Mouse (Mus musculus) small intestine, adult 2 months (tissue): ENCODE measurements at regions not wholly inside any gene's neighbourhood (a gene's known extent, or its start where the extent isn't known, plus 50 kb on each side); places are given as distances from the start of the nearest gene placed in this dataset.

Experiments used
- H3K27ac ChIP-seq: fragments of 200-500 bp; 2 replicates; pipeline ENCODE4 v1.5.1; 2012; ENCODE audit warnings: low read depth, low read length, control low read depth, inconsistent platforms; ENCODE audit not compliant: insufficient read depth
- H3K27me3 ChIP-seq: fragments of 200-500 bp; 2 replicates; pipeline ENCODE4 v1.6.1; 2012; ENCODE audit warnings: mild to moderate bottlenecking, moderate library complexity, low read length, inconsistent platforms; ENCODE audit not compliant: control insufficient read depth, insufficient read depth
- H3K36me3 ChIP-seq: fragments of 200-500 bp; 2 replicates; pipeline ENCODE4 v1.6.1; 2012; ENCODE audit warnings: mild to moderate bottlenecking, low read length, control low read depth, inconsistent platforms; ENCODE audit not compliant: control insufficient read depth, insufficient read depth
- H3K4me1 ChIP-seq: fragments of 200-500 bp; 2 replicates; pipeline ENCODE4 v1.6.1; 2012; ENCODE audit warnings: low read length, inconsistent platforms, mixed read lengths; ENCODE audit not compliant: control insufficient read depth, insufficient read depth, insufficient read length
- H3K4me3 ChIP-seq: fragments of 200-500 bp; 2 replicates; pipeline ENCODE4 v1.5.1; 2012; ENCODE audit warnings: low read depth, mild to moderate bottlenecking, control low read depth, inconsistent platforms, low read length, moderate library complexity
- CTCF ChIP-seq: fragments of 200-500 bp; IDR thresholded peaks from 2 replicates; pipeline ENCODE4 v1.5.1; 2012; ENCODE audit warnings: low read depth, mild to moderate bottlenecking, control low read depth, inconsistent platforms, low read length, moderate library complexity, mixed read lengths; ENCODE audit not compliant: insufficient replicate concordance, insufficient read length; ENCODE audit errors: extremely low read depth
- POLR2A ChIP-seq: fragments of 200-500 bp; IDR thresholded peaks from 2 replicates; pipeline ENCODE4 v1.6.1; 2012; ENCODE audit warnings: low read depth, mild to moderate bottlenecking, control low read depth, inconsistent platforms, low read length, moderate library complexity
- WGBS: fragments of 180-500 bp; shearing (Covaris S2); methylation state at CpG from one replicate; pipeline ENCODE4 v1.1.7; 2018; 5-methylcytosine and 5-hydroxymethylcytosine counted together

- Histone ChIP-seq H3K4me3 (no peak overlapping the region), H3K27me3 (no peaks in the 10 kb centered on the region), H3K36me3 (no peaks in the 10 kb centered on the region), H3K27ac (no peak overlapping the region), H3K4me1 (no peaks in the 10 kb centered on the region)
- no peak for TF ChIP-seq CTCF
- no peak for TF ChIP-seq POLR2A
- 76% methylated on average over 6 of the region's 6 CpGs for WGBS
Measured at GRCm38 (mm10) chr3:50619061-50619460, 175.6 kb upstream of the Slc7a11 start.

GRCm38 (mm10) chr3:50615384-50616285 lies 172.2 kb upstream of the Slc7a11 start:
- no peaks in the 10 kb centered on the region for H3K36me3 ChIP-seq
- TF ChIP-seq CTCF (no peak), POLR2A (no peak)
- 73% methylated on average over 8 of the region's 8 CpGs for WGBS
- no peaks in the 10 kb centered on the region for H3K4me1 ChIP-seq
- H3K27ac ChIP-seq = no peak overlapping the region
- H3K4me3 ChIP-seq = no peak overlapping the region
- H3K27me3 ChIP-seq = no peaks in the 10 kb centered on the region

GRCm38 (mm10) chr3:50613011-50613410 lies 169.6 kb upstream of the Slc7a11 start:
- TF ChIP-seq CTCF (no peak), POLR2A (no peak)

GRCm38 (mm10) chr3:50609341-50610012 lies 166.1 kb upstream of the Slc7a11 start:
- TF ChIP-seq POLR2A = no peak
- no peak for TF ChIP-seq CTCF
- 47% methylated on average over 11 of the region's 11 CpGs for WGBS
- no peaks in the 10 kb centered on the region for H3K36me3 ChIP-seq

More at GRCm38 (mm10) chr3:50613011-50613410, 169.6 kb upstream of the Slc7a11 start:
- H3K27ac ChIP-seq = no peak overlapping the region
- H3K27me3 ChIP-seq = no peaks in the 10 kb centered on the region
- H3K36me3 ChIP-seq = no peaks in the 10 kb centered on the region
- 84% methylated on average over 2 of the region's 2 CpGs for WGBS
- no peak overlapping the region for H3K4me3 ChIP-seq
- no peaks in the 10 kb centered on the region for H3K4me1 ChIP-seq

GRCm38 (mm10) chr3:50607736-50608135 lies 164.3 kb upstream of the Slc7a11 start:
- Histone ChIP-seq H3K36me3 (no peaks in the 10 kb centered on the region), H3K27ac (no peak overlapping the region), H3K4me1 (no peaks in the 10 kb centered on the region), H3K27me3 (no peaks in the 10 kb centered on the region; the same call in 1 of the 2 replicates), H3K4me3 (no peak overlapping the region)
- WGBS = 56% methylated on average over 7 of the region's 7 CpGs
- TF ChIP-seq CTCF = no peak

More at GRCm38 (mm10) chr3:50609341-50610012, 166.1 kb upstream of the Slc7a11 start:
- no peak overlapping the region for H3K4me3 ChIP-seq
- no peak overlapping the region for H3K27ac ChIP-seq
- H3K4me1 ChIP-seq = no peaks in the 10 kb centered on the region
- no peaks in the 10 kb centered on the region; the same call in 1 of the 2 replicates for H3K27me3 ChIP-seq

GRCm38 (mm10) chr3:50606986-50607385 lies 163.6 kb upstream of the Slc7a11 start:
- TF ChIP-seq CTCF (no peak), POLR2A (no peak)
- Histone ChIP-seq H3K27ac (no peak overlapping the region; the same call in 1 of the 2 replicates), H3K4me3 (no peak overlapping the region), H3K36me3 (no peaks in the 10 kb centered on the region), H3K27me3 (no peaks in the 10 kb centered on the region; the same call in 1 of the 2 replicates), H3K4me1 (no peaks in the 10 kb centered on the region)
- WGBS = 31% methylated on average over 1 of the region's 1 CpGs

GRCm38 (mm10) chr3:50605750-50606149 lies 162.3 kb upstream of the Slc7a11 start:
- no peaks in the 10 kb centered on the region; the same call in 1 of the 2 replicates for H3K27me3 ChIP-seq
- WGBS = 83% methylated on average over 4 of the region's 4 CpGs
- H3K4me1 ChIP-seq = no peaks in the 10 kb centered on the region
- no peak overlapping the region for H3K4me3 ChIP-seq
- TF ChIP-seq POLR2A (no peak), CTCF (no peak)
- H3K36me3 ChIP-seq = no peaks in the 10 kb centered on the region
- H3K27ac ChIP-seq = no peak overlapping the region

GRCm38 (mm10) chr3:50603182-50603581 lies 159.8 kb upstream of the Slc7a11 start:
- 44% methylated on average over 7 of the region's 7 CpGs for WGBS
- no peaks in the 10 kb centered on the region for H3K36me3 ChIP-seq
- H3K27me3 ChIP-seq = no peaks in the 10 kb centered on the region; the same call in 1 of the 2 replicates
- TF ChIP-seq CTCF (no peak), POLR2A (no peak)
- no peaks in the 10 kb centered on the region for H3K4me1 ChIP-seq
- no peak overlapping the region for H3K4me3 ChIP-seq
- no peak overlapping the region for H3K27ac ChIP-seq
